Mouse (Mus musculus): ENCODE results near the gene Map2.

GRCm38 (mm10) chr1:66196716-66197115 is 21.6 kb downstream of the Map2 start:
- no peak for TF ChIP-seq CTCF (IDR thresholded peaks at IDR 0.05; ENCODE audit: insufficient read depth, low read length)
- no peak for TF ChIP-seq POLR2A (IDR thresholded peaks at IDR 0.05; ENCODE audit: borderline replicate concordance, extremely low read depth, low read depth, low read length)

Data from lung, adult 2 months (tissue).